Mouse (Mus musculus) brain, embryonic 14.5 days (tissue): ENCODE measurements around the gene Atg16l1.

Source experiments
- CTCF ChIP-seq: fragments of 200-500 bp; IDR thresholded peaks from 2 replicates; pipeline ENCODE4 v1.5.1; 2012; ENCODE audit warnings: inconsistent platforms, mild to moderate bottlenecking, moderate library complexity, borderline replicate concordance; ENCODE audit not compliant: insufficient read depth, insufficient read length; ENCODE audit errors: extremely low read depth
- POLR2A ChIP-seq: fragments of 200-500 bp; IDR thresholded peaks from 2 replicates; pipeline ENCODE4 v1.6.1; 2012; ENCODE audit warnings: mild to moderate bottlenecking, inconsistent platforms, borderline replicate concordance; ENCODE audit not compliant: poor library complexity, insufficient read depth, insufficient read length, severe bottlenecking; ENCODE audit errors: extremely low read depth

DNA sequence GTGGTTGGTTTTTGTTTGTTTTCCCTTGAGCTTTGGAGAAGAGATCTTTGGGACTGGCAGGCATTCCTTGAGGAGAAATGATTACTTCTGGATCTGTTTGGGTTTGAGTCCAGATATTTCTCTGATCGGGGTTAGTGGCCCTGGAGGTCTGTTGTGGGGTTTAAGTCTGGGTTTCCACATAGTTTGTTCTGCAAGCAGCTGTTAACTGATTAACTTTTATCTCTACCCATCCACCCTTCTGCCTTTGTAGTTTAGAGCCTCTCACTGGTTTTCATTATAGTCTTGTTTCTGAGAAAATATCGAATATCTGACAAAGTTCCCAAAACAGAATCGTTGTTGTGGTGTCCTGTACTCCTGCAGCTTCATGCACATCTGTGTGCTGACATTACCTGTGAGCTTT lies 8.2 kb downstream of the Atg16l1 start:
- TF ChIP-seq POLR2A: no peak
- no peak for TF ChIP-seq CTCF
